Mouse (Mus musculus) liver, postnatal 0 days (tissue): ENCODE measurements around the gene Itga8. TPM values are rescaled to one million over a fixed set of nuclear protein-coding genes. Genes with fewer than 3 reads are reported as not detected.

Experiments used
- ATAC-seq: fragments of 200-750 bp; cut with Nextera tagmentation; 2 replicates; pipeline ENCODE4 v1.8.0; 2017; ENCODE audit warnings: mild to moderate bottlenecking, moderate library complexity
- DNase-seq: peaks from one replicate; pipeline ENCODE4 v3.0.0-alpha.2; 2016
- H3K27ac ChIP-seq: fragments of 300-500 bp; sonication (generic); 2 replicates; pipeline ENCODE4 v1.5.1; 2014; ENCODE audit warnings: antibody characterized with exemption, moderate library complexity, mild to moderate bottlenecking, low read depth
- H3K27me3 ChIP-seq: fragments of 300-500 bp; sonication (generic); 2 replicates; pipeline ENCODE4 v1.6.1; 2014; ENCODE audit warnings: low read length, control low read depth, mixed read lengths; ENCODE audit not compliant: insufficient read depth
- H3K36me3 ChIP-seq: fragments of 300-500 bp; sonication (generic); replicated peaks from 2 replicates; pipeline ENCODE4 v1.6.1; 2014; ENCODE audit warnings: mild to moderate bottlenecking, control low read depth, low read length, moderate library complexity, mixed read lengths; ENCODE audit not compliant: insufficient read depth
- H3K4me1 ChIP-seq: fragments of 300-500 bp; sonication (generic); 2 replicates; pipeline ENCODE4 v1.6.1; 2014; ENCODE audit warnings: antibody characterized with exemption, mild to moderate bottlenecking, control low read depth; ENCODE audit not compliant: insufficient read depth
- H3K4me2 ChIP-seq: fragments of 300-500 bp; sonication (generic); 2 replicates; pipeline ENCODE4 v1.6.1; 2014; ENCODE audit warnings: low read depth, mild to moderate bottlenecking, low read length, moderate library complexity, mixed read lengths
- H3K4me3 ChIP-seq: fragments of 300-500 bp; sonication (generic); 2 replicates; pipeline ENCODE4 v1.5.1; 2014; ENCODE audit warnings: low read depth, low read length
- H3K9ac ChIP-seq: fragments of 300-500 bp; sonication (generic); replicated peaks from 2 replicates; pipeline ENCODE4 v1.6.1; 2014; ENCODE audit warnings: mild to moderate bottlenecking, moderate library complexity
- H3K9me3 ChIP-seq: fragments of 300-500 bp; sonication (generic); 2 replicates; pipeline ENCODE4 v1.6.1; 2016; ENCODE audit warnings: mild to moderate bottlenecking, control low read depth, low read length, mixed read lengths
- CTCF ChIP-seq: sonication (generic); IDR thresholded peaks from 2 replicates; pipeline ENCODE4 v1.5.1; 2016; ENCODE audit warnings: antibody characterized with exemption, low read depth
- EP300 ChIP-seq: IDR thresholded peaks from 2 replicates; pipeline ENCODE4 v1.6.1; 2016; ENCODE audit warnings: antibody characterized with exemption, low read depth, mild to moderate bottlenecking
- WGBS: fragments of 180-500 bp; shearing (Covaris S2); extraction: QIAGEN DNeasy Blood & Tissue Kit; methylation state at CpG from one replicate; pipeline ENCODE4 v1.1.7; 2014; ENCODE audit not compliant: insufficient replicate concordance; 5-methylcytosine and 5-hydroxymethylcytosine counted together
- polyA plus RNA-seq: library from polyadenylated mRNA; unstranded; fragments of >200 nt; fragmentation: Nextera tagmentation; extraction: Ambion mirVana; gene quantifications from 2 replicates; pipeline ENCODE4 v1.2.1, GENCODE M21; 2015

Itga8 gene
- polyA plus RNA-seq, 1 experiment from 2014 or later, result 1.7 TPM

- Histone ChIP-seq H3K4me1 (no peaks in the 10 kb centered on the region), H3K27ac (no peak overlapping the region; the same call in 1 of the 2 replicates), H3K27me3 (no peaks in the 10 kb centered on the region), H3K9me3 (no peaks in the 10 kb centered on the region), H3K4me2 (no peak overlapping the region), H3K4me3 (no peak overlapping the region), H3K9ac (no peak overlapping the region), H3K36me3 (no peaks in the 10 kb centered on the region)
- ATAC-seq (peak; percentile 73), DNase-seq (peak; percentile 48)
- 44% methylated on average over 5 of the region's 5 CpGs for WGBS
- TF ChIP-seq EP300 (no peak), CTCF (no peak)
Observed at GRCm38 (mm10) chr2:12317343-12317742, 15.6 kb upstream of the Itga8 start.

GRCm38 (mm10) chr2:12316361-12316760 is 14.6 kb upstream of the Itga8 start:
- Histone ChIP-seq H3K9me3 (no peaks in the 10 kb centered on the region), H3K4me1 (no peaks in the 10 kb centered on the region), H3K4me2 (no peak overlapping the region), H3K27me3 (no peaks in the 10 kb centered on the region), H3K36me3 (no peaks in the 10 kb centered on the region), H3K4me3 (no peak overlapping the region), H3K9ac (no peak overlapping the region), H3K27ac (no peak overlapping the region)
- TF ChIP-seq EP300 (no peak), CTCF (no peak)
- WGBS, result 55% methylated on average over 7 of the region's 7 CpGs
- DNase-seq (no peak), ATAC-seq (no peak)

GRCm38 (mm10) chr2:12314028-12314427 is 12.3 kb upstream of the Itga8 start:
- 61% methylated on average over 6 of the region's 6 CpGs for WGBS
- Histone ChIP-seq H3K9ac (no peak overlapping the region), H3K27me3 (no peaks in the 10 kb centered on the region), H3K4me1 (no peaks in the 10 kb centered on the region), H3K27ac (no peak overlapping the region), H3K4me2 (no peak overlapping the region), H3K4me3 (no peak overlapping the region), H3K9me3 (no peaks in the 10 kb centered on the region), H3K36me3 (no peaks in the 10 kb centered on the region)
- DNase-seq (no peak), ATAC-seq (0 out of 2 replicates have a peak, but pooled peaks have one; percentile 15)
- no peak for TF ChIP-seq CTCF
- no peak for TF ChIP-seq EP300

- Histone ChIP-seq H3K4me2 (no peak overlapping the region), H3K9ac (no peak overlapping the region), H3K4me3 (no peak overlapping the region), H3K4me1 (no peaks in the 10 kb centered on the region), H3K36me3 (no peaks in the 10 kb centered on the region), H3K9me3 (no peaks in the 10 kb centered on the region), H3K27me3 (no peaks in the 10 kb centered on the region), H3K27ac (no peak overlapping the region)
- DNase-seq, result no peak
- TF ChIP-seq EP300 (no peak), CTCF (peak; percentile 37)
- ATAC-seq, result no peak
Observed at GRCm38 (mm10) chr2:12308466-12308865, 6.7 kb upstream of the Itga8 start.

- DNase-seq, result no peak
- H3K9me3 ChIP-seq, result no peaks in the 10 kb centered on the region
Observed at GRCm38 (mm10) chr2:12307311-12307710, 5.6 kb upstream of the Itga8 start.

GRCm38 (mm10) chr2:12305064-12305650 is 3.4 kb upstream of the Itga8 start:
- H3K9me3 ChIP-seq, result no peaks in the 10 kb centered on the region
- peaks cover 4% of the 10 kb centered on the region; the same call in 1 of the 2 replicates for H3K4me1 ChIP-seq
- H3K27me3 ChIP-seq, result peaks cover 19% of the 10 kb centered on the region
- H3K4me3 ChIP-seq, result no peak overlapping the region
- no peak overlapping the region for H3K27ac ChIP-seq
- DNase-seq, result no peak
- no peaks in the 10 kb centered on the region for H3K36me3 ChIP-seq
- TF ChIP-seq EP300 (no peak), CTCF (no peak)
- H3K9ac ChIP-seq, result no peak overlapping the region
- 79% methylated on average over 9 of the region's 9 CpGs for WGBS
- no peak for ATAC-seq
- H3K4me2 ChIP-seq, result no peak overlapping the region

More at GRCm38 (mm10) chr2:12307311-12307710, 5.6 kb upstream of the Itga8 start:
- Histone ChIP-seq H3K27ac (no peak overlapping the region), H3K4me2 (no peak overlapping the region), H3K9ac (no peak overlapping the region), H3K4me1 (no peaks in the 10 kb centered on the region), H3K4me3 (no peak overlapping the region), H3K27me3 (0 out of 2 replicates have a peak, but pooled peaks cover 3% of the 10 kb centered on the region), H3K36me3 (no peaks in the 10 kb centered on the region)
- no peak for ATAC-seq
- TF ChIP-seq CTCF (no peak), EP300 (no peak)
